Mouse (Mus musculus): Measurements from ENCODE around the gene Vps25. TPM values are rescaled to one million over a fixed set of nuclear protein-coding genes. Genes with fewer than 3 reads are reported as not detected.

Gene Vps25
- polyA plus RNA-seq, 1 experiment from 2014 or later: 90.4 TPM

- H3K4me3 ChIP-seq (replicated peaks): no peak overlapping the region
- no peak overlapping the region for H3K27ac ChIP-seq
- H3K4me2 ChIP-seq: no peak overlapping the region
- ATAC-seq (ENCODE audit: low FRiP score): no peak
- peaks cover 11% of the 10 kb centered on the region; the same call in 1 of the 2 replicates for H3K36me3 ChIP-seq (replicated peaks)
- 9% methylated on average over 5 of the region's 5 CpGs for WGBS
- no peak overlapping the region for H3K9ac ChIP-seq
- peaks cover 20% of the 10 kb centered on the region for H3K4me1 ChIP-seq
- H3K9me3 ChIP-seq: no peaks in the 10 kb centered on the region
- H3K27me3 ChIP-seq: peaks cover 22% of the 10 kb centered on the region
Observed at GRCm38 (mm10) chr11:101282896-101283295, 29.4 kb downstream of the Vps25 start.

- H3K9ac ChIP-seq: no peak overlapping the region
- peaks cover 18% of the 10 kb centered on the region for H3K36me3 ChIP-seq (replicated peaks)
- H3K27ac ChIP-seq: no peak overlapping the region
- H3K9me3 ChIP-seq: no peaks in the 10 kb centered on the region
- 72% methylated on average over 4 of the region's 4 CpGs for WGBS
- peaks cover 15% of the 10 kb centered on the region for H3K4me1 ChIP-seq
- no peak overlapping the region for H3K4me3 ChIP-seq (replicated peaks)
- ATAC-seq (ENCODE audit: low FRiP score): no peak
- H3K4me2 ChIP-seq: no peak overlapping the region
- peaks cover 22% of the 10 kb centered on the region for H3K27me3 ChIP-seq
Observed at GRCm38 (mm10) chr11:101283805-101284204, 30.3 kb downstream of the Vps25 start.

GRCm38 (mm10) chr11:101287306-101287705, 33.8 kb downstream of the Vps25 start:
- Histone ChIP-seq H3K36me3 (replicated peaks) (peaks cover 52% of the 10 kb centered on the region), H3K9me3 (no peaks in the 10 kb centered on the region), H3K9ac (no peak overlapping the region), H3K4me2 (no peak overlapping the region), H3K27me3 (no peaks in the 10 kb centered on the region), H3K4me1 (peaks cover 9% of the 10 kb centered on the region), H3K4me3 (replicated peaks) (no peak overlapping the region), H3K27ac (no peak overlapping the region)
- 96% methylated on average over 9 of the region's 9 CpGs for WGBS
- no peak for ATAC-seq (ENCODE audit: low FRiP score)

- no peak for ATAC-seq (ENCODE audit: low FRiP score)
- Histone ChIP-seq H3K27ac (no peak overlapping the region), H3K9ac (no peak overlapping the region), H3K4me2 (no peak overlapping the region), H3K4me3 (replicated peaks) (no peak overlapping the region), H3K27me3 (no peaks in the 10 kb centered on the region), H3K9me3 (no peaks in the 10 kb centered on the region), H3K4me1 (no peaks in the 10 kb centered on the region), H3K36me3 (replicated peaks) (peaks cover 82% of the 10 kb centered on the region)
- 97% methylated on average over 8 of the region's 8 CpGs for WGBS
Observed at GRCm38 (mm10) chr11:101291231-101291630, 37.7 kb downstream of the Vps25 start.

- Histone ChIP-seq H3K4me1 (peaks cover under 1% of the 10 kb centered on the region; the same call in 1 of the 2 replicates), H3K9me3 (no peaks in the 10 kb centered on the region), H3K9ac (no peak overlapping the region), H3K4me3 (replicated peaks) (no peak overlapping the region), H3K4me2 (no peak overlapping the region), H3K36me3 (replicated peaks) (peaks cover 77% of the 10 kb centered on the region), H3K27me3 (no peaks in the 10 kb centered on the region), H3K27ac (no peak overlapping the region)
- no peak for ATAC-seq (ENCODE audit: low FRiP score)
- WGBS: 87% methylated on average over 8 of the region's 8 CpGs
Observed at GRCm38 (mm10) chr11:101295191-101295590, 41.7 kb downstream of the Vps25 start.

- Histone ChIP-seq H3K9me3 (no peaks in the 10 kb centered on the region), H3K9ac (peak overlapping the region; percentile 90; the same call in 1 of the 2 replicates), H3K4me1 (peaks cover 19% of the 10 kb centered on the region), H3K36me3 (replicated peaks) (peaks cover 25% of the 10 kb centered on the region), H3K27ac (no peak overlapping the region), H3K4me2 (peak overlapping the region; percentile 100), H3K27me3 (no peaks in the 10 kb centered on the region), H3K4me3 (replicated peaks) (peak overlapping the region; percentile 71)
- no peak for ATAC-seq (ENCODE audit: low FRiP score)
- 68% methylated on average over 7 of the region's 7 CpGs for WGBS
Observed at GRCm38 (mm10) chr11:101300881-101301280, 47.4 kb downstream of the Vps25 start.

- Histone ChIP-seq H3K9me3 (no peaks in the 10 kb centered on the region), H3K4me3 (replicated peaks) (peak overlapping the region; percentile 71), H3K4me2 (peak overlapping the region; percentile 100), H3K27ac (peak overlapping the region; percentile 47; the same call in 1 of the 2 replicates), H3K36me3 (replicated peaks) (peaks cover 19% of the 10 kb centered on the region), H3K4me1 (peaks cover 19% of the 10 kb centered on the region), H3K9ac (peak overlapping the region; percentile 90), H3K27me3 (no peaks in the 10 kb centered on the region)
- WGBS: 14% methylated on average over 26 of the region's 26 CpGs
- no peak for ATAC-seq (ENCODE audit: low FRiP score)
Observed at GRCm38 (mm10) chr11:101301299-101302003, 47.9 kb downstream of the Vps25 start.

- ATAC-seq (ENCODE audit: low FRiP score): peak; percentile 96
- 7% methylated on average over 39 of the region's 39 CpGs for WGBS
- peak within 1 kb of the TSS; percentile 71 for H3K4me3 ChIP-seq (replicated peaks)
Observed at GRCm38 (mm10) chr11:101302004-101302798, 48.7 kb downstream of the Vps25 start, which contains the start of gene Becn1. TSS of gene Becn1 (minus strand) at chr11:101302286.

GRCm38 (mm10) chr11:101307744-101308143, 54.2 kb downstream of the Vps25 start:
- H3K36me3 ChIP-seq (replicated peaks): no peaks in the 10 kb centered on the region
- no peak overlapping the region for H3K4me2 ChIP-seq
- WGBS: 48% methylated on average over 5 of the region's 5 CpGs
- no peaks in the 10 kb centered on the region for H3K9me3 ChIP-seq
- no peaks in the 10 kb centered on the region for H3K27me3 ChIP-seq
- H3K9ac ChIP-seq: no peak overlapping the region
- H3K4me1 ChIP-seq: no peaks in the 10 kb centered on the region
- H3K4me3 ChIP-seq (replicated peaks): no peak overlapping the region
- no peak for ATAC-seq (ENCODE audit: low FRiP score)
- no peak overlapping the region for H3K27ac ChIP-seq

More at GRCm38 (mm10) chr11:101302004-101302798, 48.7 kb downstream of the Vps25 start, which contains the start of gene Becn1:
- Histone ChIP-seq H3K4me1 (peaks cover 19% of the 10 kb centered on the region), H3K9ac (peak within 1 kb of the TSS; percentile 90), H3K4me2 (peak within 1 kb of the TSS; percentile 100), H3K36me3 (replicated peaks) (peaks cover 19% of the 10 kb centered on the region), H3K27ac (peak within 1 kb of the TSS; percentile 47; the same call in 1 of the 2 replicates), H3K27me3 (no peaks in the 10 kb centered on the region), H3K9me3 (no peaks in the 10 kb centered on the region)

Other genes starting within 250 kb of the Vps25 start
- gene Atp6v0a1, start 244.3 kb upstream of the Vps25 start, polyA plus RNA-seq (2016; fragmentation: Nextera tagmentation; extraction: Ambion mirVana): 48.9 and 54.9 TPM in 2 replicates
- gene Naglu, start 183.7 kb upstream of the Vps25 start, polyA plus RNA-seq (2016; fragmentation: Nextera tagmentation; extraction: Ambion mirVana): 7.8 and 8.7 TPM in 2 replicates
- 0.19 and 0.33 TPM in 2 replicates for gene Hsd17b1, start 175.3 kb upstream of the Vps25 start, polyA plus RNA-seq (2016; fragmentation: Nextera tagmentation; extraction: Ambion mirVana)
- gene Coasy, start 171.1 kb upstream of the Vps25 start, polyA plus RNA-seq (2016; fragmentation: Nextera tagmentation; extraction: Ambion mirVana): 50.7 and 50.9 TPM in 2 replicates
- gene Mlx, start 166.4 kb upstream of the Vps25 start, polyA plus RNA-seq (2016; fragmentation: Nextera tagmentation; extraction: Ambion mirVana): 47.6 and 52.6 TPM in 2 replicates
- 59.0 and 62.1 TPM in 2 replicates for gene Psmc3ip, start 158.3 kb upstream of the Vps25 start, polyA plus RNA-seq (2016; fragmentation: Nextera tagmentation; extraction: Ambion mirVana)
- gene Retreg3, start 133.8 kb upstream of the Vps25 start, polyA plus RNA-seq (2016; fragmentation: Nextera tagmentation; extraction: Ambion mirVana): 18.6 and 19.3 TPM in 2 replicates
- gene Tubg1, start 133.8 kb upstream of the Vps25 start, polyA plus RNA-seq (2016; fragmentation: Nextera tagmentation; extraction: Ambion mirVana): 103 and 108 TPM in 2 replicates
- 7.6 and 8.3 TPM in 2 replicates for gene Tubg2, start 97.8 kb upstream of the Vps25 start, polyA plus RNA-seq (2016; fragmentation: Nextera tagmentation; extraction: Ambion mirVana)
- 0.46 and 0.57 TPM in 2 replicates for gene Cntnap1, start 83.2 kb upstream of the Vps25 start, polyA plus RNA-seq (2016; fragmentation: Nextera tagmentation; extraction: Ambion mirVana)
- 9.2 and 9.6 TPM in 2 replicates for gene Plekhh3, start 82.4 kb upstream of the Vps25 start, polyA plus RNA-seq (2016; fragmentation: Nextera tagmentation; extraction: Ambion mirVana)
- gene Ccr10, start 78.3 kb upstream of the Vps25 start, polyA plus RNA-seq (2016; fragmentation: Nextera tagmentation; extraction: Ambion mirVana): 0.10 TPM in 1 of 2 replicates, not detected in the other
- 11.1 and 12.5 TPM in 2 replicates for gene Ezh1, start 27.2 kb upstream of the Vps25 start, polyA plus RNA-seq (2016; fragmentation: Nextera tagmentation; extraction: Ambion mirVana)
- gene Ramp2, start 7.7 kb upstream of the Vps25 start, polyA plus RNA-seq (2016; fragmentation: Nextera tagmentation; extraction: Ambion mirVana): 43.7 and 49.6 TPM in 2 replicates
- gene Wnk4, start 6.9 kb downstream of the Vps25 start, polyA plus RNA-seq (2016; fragmentation: Nextera tagmentation; extraction: Ambion mirVana): 5.7 and 7.5 TPM in 2 replicates
- 1.6 TPM in 2 replicates for gene Cntd1, start 25.3 kb downstream of the Vps25 start, polyA plus RNA-seq (2016; fragmentation: Nextera tagmentation; extraction: Ambion mirVana)
- gene Coa3, start 25.4 kb downstream of the Vps25 start, polyA plus RNA-seq (2016; fragmentation: Nextera tagmentation; extraction: Ambion mirVana): 178 and 183 TPM in 2 replicates
- gene Becn1, start 48.6 kb downstream of the Vps25 start, polyA plus RNA-seq (2016; fragmentation: Nextera tagmentation; extraction: Ambion mirVana): 164 and 169 TPM in 2 replicates
- gene Psme3, start 62.5 kb downstream of the Vps25 start, polyA plus RNA-seq (2016; fragmentation: Nextera tagmentation; extraction: Ambion mirVana): 182 and 189 TPM in 2 replicates
- 2.9 and 3.1 TPM in 2 replicates for gene Aoc2, start 71.4 kb downstream of the Vps25 start, polyA plus RNA-seq (2016; fragmentation: Nextera tagmentation; extraction: Ambion mirVana)
- gene Aoc3, start 76.9 kb downstream of the Vps25 start, polyA plus RNA-seq (2016; fragmentation: Nextera tagmentation; extraction: Ambion mirVana): not detected in 2 replicates
- not detected in 2 replicates for gene G6pc, start 113.9 kb downstream of the Vps25 start, polyA plus RNA-seq (2016; fragmentation: Nextera tagmentation; extraction: Ambion mirVana)
- 94.3 and 98.7 TPM in 2 replicates for gene Aarsd1, start 163.9 kb downstream of the Vps25 start, polyA plus RNA-seq (2016; fragmentation: Nextera tagmentation; extraction: Ambion mirVana)
- 5.8 and 6.5 TPM in 2 replicates for gene Gm27029, start 171.1 kb downstream of the Vps25 start, polyA plus RNA-seq (2016; fragmentation: Nextera tagmentation; extraction: Ambion mirVana)
- gene Rundc1, start 171.4 kb downstream of the Vps25 start, polyA plus RNA-seq (2016; fragmentation: Nextera tagmentation; extraction: Ambion mirVana): 27.3 and 27.8 TPM in 2 replicates
- gene Ptges3l, start 171.6 kb downstream of the Vps25 start, polyA plus RNA-seq (2016; fragmentation: Nextera tagmentation; extraction: Ambion mirVana): 2.1 and 2.5 TPM in 2 replicates
- gene Rpl27, start 188.6 kb downstream of the Vps25 start, polyA plus RNA-seq (2016; fragmentation: Nextera tagmentation; extraction: Ambion mirVana): 354 and 378 TPM in 2 replicates
- 2.2 TPM in 2 replicates for gene Ifi35, start 194.7 kb downstream of the Vps25 start, polyA plus RNA-seq (2016; fragmentation: Nextera tagmentation; extraction: Ambion mirVana)
- 101 and 105 TPM in 2 replicates for gene Rnd2, start 211.3 kb downstream of the Vps25 start, polyA plus RNA-seq (2016; fragmentation: Nextera tagmentation; extraction: Ambion mirVana)
- gene Vat1, start 212.5 kb downstream of the Vps25 start, polyA plus RNA-seq (2016; fragmentation: Nextera tagmentation; extraction: Ambion mirVana): 62.9 and 65.4 TPM in 2 replicates

Measured in forebrain, embryonic 12.5 days (tissue).